Mouse (Mus musculus) erythroblast, embryonic 14.5 days (primary cell): ENCODE measurements around the gene Tspo2. TPM values are rescaled to one million over a fixed set of nuclear protein-coding genes. Genes with fewer than 3 reads are reported as not detected.

Experiments used
- H3K27me3 ChIP-seq: 2 replicates; pipeline ENCODE4 v1.6.1; 2012; ENCODE audit warnings: inconsistent platforms; ENCODE audit not compliant: control insufficient read depth
- H3K36me3 ChIP-seq: 2 replicates; pipeline ENCODE4 v1.6.1; 2012; ENCODE audit warnings: mild to moderate bottlenecking, inconsistent platforms; ENCODE audit not compliant: control insufficient read depth
- H3K4me1 ChIP-seq: 2 replicates; pipeline ENCODE4 v1.6.1; 2012; ENCODE audit warnings: inconsistent platforms; ENCODE audit not compliant: control insufficient read depth
- H3K4me3 ChIP-seq: replicated peaks from 2 replicates; pipeline ENCODE3; 2012; ENCODE audit warnings: moderate library complexity, mild to moderate bottlenecking, inconsistent platforms
- H3K9me3 ChIP-seq: 2 replicates; pipeline ENCODE4 v1.6.1; 2012; ENCODE audit warnings: low read length, inconsistent platforms, mixed read lengths; ENCODE audit not compliant: control insufficient read depth
- GATA1 ChIP-seq: IDR thresholded peaks from 2 replicates; pipeline ENCODE4 v1.6.1; 2012; ENCODE audit warnings: low read length, inconsistent platforms, mixed read lengths
- TAL1 ChIP-seq: IDR thresholded peaks from 3 replicates; pipeline ENCODE4 v1.6.1; 2012; ENCODE audit warnings: low read length, inconsistent platforms, mixed read lengths
- polyA plus RNA-seq: library from polyadenylated mRNA; stranded (reverse); fragments of >175 nt; gene quantifications from 2 replicates; pipeline ENCODE4 v1.2.3, GENCODE M21; 2012

Tspo2 gene
- polyA plus RNA-seq, 1 experiment: 34.5 TPM

DNA sequence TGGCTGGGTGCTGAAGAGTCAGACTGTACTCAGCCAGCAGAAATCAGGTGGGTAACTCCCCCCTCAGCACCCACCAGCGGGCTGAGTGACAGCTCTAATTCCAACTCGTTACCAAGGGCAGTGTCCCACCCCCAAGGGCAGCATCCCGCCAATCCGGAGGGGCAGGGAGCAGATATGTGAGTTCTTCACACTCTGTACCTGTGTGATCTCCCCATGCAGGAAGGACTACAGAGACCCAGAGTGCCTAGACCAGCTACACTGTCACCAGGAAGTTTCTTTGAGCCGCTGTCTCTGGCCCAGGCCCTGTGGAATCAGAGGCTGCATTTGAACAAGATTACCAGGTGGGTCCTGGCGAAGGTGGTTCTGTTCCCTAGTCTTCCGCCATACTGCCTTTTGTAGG, 2.9 kb upstream of the Tspo2 start:
- H3K36me3 ChIP-seq: peaks cover 22% of the 10 kb centered on the region
- peak overlapping the region; percentile 68 for H3K4me3 ChIP-seq
- TF ChIP-seq GATA1 (no peak), TAL1 (no peak)
- H3K27me3 ChIP-seq: no peaks in the 10 kb centered on the region
- peaks cover 90% of the 10 kb centered on the region for H3K4me1 ChIP-seq
- H3K9me3 ChIP-seq: no peaks in the 10 kb centered on the region

- H3K36me3 ChIP-seq: peaks cover 29% of the 10 kb centered on the region
- peaks cover 96% of the 10 kb centered on the region for H3K4me1 ChIP-seq
- TF ChIP-seq TAL1 (no peak), GATA1 (no peak)
- H3K27me3 ChIP-seq: no peaks in the 10 kb centered on the region
- no peaks in the 10 kb centered on the region for H3K9me3 ChIP-seq
- no peak overlapping the region for H3K4me3 ChIP-seq
Observed at GRCm38 (mm10) chr17:48453489-48453888, 2.2 kb upstream of the Tspo2 start.

GRCm38 (mm10) chr17:48451753-48452444, 577 bp upstream of the Tspo2 start:
- TF ChIP-seq GATA1: no peak
- no peak for TF ChIP-seq TAL1
- Histone ChIP-seq H3K9me3 (no peaks in the 10 kb centered on the region), H3K4me1 (peaks cover 97% of the 10 kb centered on the region), H3K36me3 (peaks cover 42% of the 10 kb centered on the region), H3K27me3 (no peaks in the 10 kb centered on the region), H3K4me3 (peak overlapping the region; percentile 65)

DNA sequence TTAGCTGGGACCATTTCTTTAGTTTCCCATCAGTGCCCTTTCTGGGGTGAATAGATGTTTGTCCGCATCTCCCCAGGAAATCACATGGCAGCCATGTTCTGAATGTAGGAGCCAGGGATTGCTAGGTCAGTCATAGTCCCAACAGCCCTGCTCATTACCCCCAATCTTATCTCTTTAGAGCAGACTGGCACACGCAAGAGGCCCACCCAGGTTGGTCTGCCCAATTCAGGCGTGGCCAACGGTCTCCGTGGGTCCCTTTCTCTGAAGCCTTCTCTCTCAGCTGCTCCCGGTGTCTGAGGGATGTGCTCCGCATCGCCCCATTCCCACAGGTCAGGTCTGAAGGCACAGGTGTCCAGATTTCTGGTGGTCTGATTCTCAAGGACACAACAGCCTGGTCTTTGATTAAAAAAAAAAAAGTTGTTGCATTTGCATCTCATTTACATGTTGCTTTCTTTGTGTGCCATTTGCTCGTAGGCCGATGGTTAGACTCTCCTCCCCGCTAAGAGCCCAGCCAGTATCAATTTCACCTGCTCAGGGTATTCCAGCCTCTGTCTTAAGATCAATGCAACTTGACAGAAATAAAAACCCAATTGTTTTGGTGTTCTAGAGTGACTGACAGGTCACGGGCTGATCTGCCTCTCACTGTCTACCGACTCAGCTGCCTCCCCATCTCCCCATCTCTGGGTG, 513 bp downstream of the Tspo2 start:
- H3K27me3 ChIP-seq: no peaks in the 10 kb centered on the region
- H3K9me3 ChIP-seq: no peaks in the 10 kb centered on the region
- H3K4me1 ChIP-seq: peaks cover 97% of the 10 kb centered on the region
- TF ChIP-seq GATA1 (peak; percentile 91), TAL1 (peak; percentile 92)
- H3K36me3 ChIP-seq: peaks cover 53% of the 10 kb centered on the region
- H3K4me3 ChIP-seq: peak overlapping the region; percentile 65

DNA sequence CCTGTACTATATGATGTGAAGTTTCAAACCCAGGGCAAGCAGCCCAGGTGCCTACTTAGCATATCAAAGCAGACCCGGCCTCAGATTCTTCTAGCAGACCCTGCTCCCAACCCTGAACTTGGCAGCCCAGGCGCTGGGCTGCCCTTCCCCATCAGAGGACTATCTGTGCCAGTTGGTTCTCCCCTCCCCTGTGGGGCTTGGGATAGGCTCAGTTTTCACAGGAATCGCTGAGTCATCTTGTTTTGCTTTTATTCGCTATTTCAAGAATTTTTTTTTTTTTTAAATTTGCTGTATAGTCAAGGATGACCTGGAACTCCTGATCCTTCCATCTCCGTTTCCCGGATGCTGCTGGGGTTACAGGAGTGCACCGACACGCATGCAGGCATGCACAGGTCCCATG, 3.6 kb downstream of the Tspo2 start:
- peak overlapping the region; percentile 65 for H3K4me3 ChIP-seq
- H3K4me1 ChIP-seq: peaks cover 75% of the 10 kb centered on the region
- H3K36me3 ChIP-seq: peaks cover 61% of the 10 kb centered on the region
- TF ChIP-seq GATA1: no peak
- no peak for TF ChIP-seq TAL1
- H3K27me3 ChIP-seq: no peaks in the 10 kb centered on the region
- no peaks in the 10 kb centered on the region; the same call in 1 of the 2 replicates for H3K9me3 ChIP-seq

DNA sequence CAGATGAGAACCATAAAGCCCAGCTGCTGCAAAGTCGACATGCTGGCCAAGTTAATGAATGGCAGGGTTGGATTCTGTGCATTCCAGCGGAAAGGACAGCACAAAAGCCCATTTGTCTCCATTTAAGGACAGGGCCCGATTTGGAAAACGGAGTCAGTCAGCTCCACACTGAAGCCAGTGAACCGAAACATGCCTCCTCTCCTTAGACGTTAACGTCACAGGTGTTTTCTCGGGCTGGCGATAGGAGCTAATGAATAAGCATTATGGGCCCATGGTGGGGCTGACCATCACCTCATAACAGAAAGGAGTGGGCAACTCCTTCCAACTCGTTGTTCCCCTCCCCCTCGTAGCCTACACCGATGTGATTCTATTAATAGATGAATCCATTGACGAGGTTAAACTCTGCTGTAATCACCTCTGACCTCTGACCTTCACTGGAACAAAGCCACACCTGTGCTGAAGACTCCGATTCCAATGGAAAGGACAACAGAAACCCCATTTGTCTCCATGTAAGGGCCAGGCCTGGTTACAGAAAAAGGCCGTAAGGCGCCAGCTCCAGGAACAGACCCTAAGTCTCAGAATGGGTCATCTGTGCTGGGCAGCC, 7.7 kb downstream of the Tspo2 start:
- H3K36me3 ChIP-seq: peaks cover 38% of the 10 kb centered on the region
- TF ChIP-seq GATA1: no peak
- TF ChIP-seq TAL1: no peak
- H3K4me3 ChIP-seq: no peak overlapping the region
- no peaks in the 10 kb centered on the region for H3K27me3 ChIP-seq
- no peaks in the 10 kb centered on the region; the same call in 1 of the 2 replicates for H3K9me3 ChIP-seq
- H3K4me1 ChIP-seq: peaks cover 35% of the 10 kb centered on the region

DNA sequence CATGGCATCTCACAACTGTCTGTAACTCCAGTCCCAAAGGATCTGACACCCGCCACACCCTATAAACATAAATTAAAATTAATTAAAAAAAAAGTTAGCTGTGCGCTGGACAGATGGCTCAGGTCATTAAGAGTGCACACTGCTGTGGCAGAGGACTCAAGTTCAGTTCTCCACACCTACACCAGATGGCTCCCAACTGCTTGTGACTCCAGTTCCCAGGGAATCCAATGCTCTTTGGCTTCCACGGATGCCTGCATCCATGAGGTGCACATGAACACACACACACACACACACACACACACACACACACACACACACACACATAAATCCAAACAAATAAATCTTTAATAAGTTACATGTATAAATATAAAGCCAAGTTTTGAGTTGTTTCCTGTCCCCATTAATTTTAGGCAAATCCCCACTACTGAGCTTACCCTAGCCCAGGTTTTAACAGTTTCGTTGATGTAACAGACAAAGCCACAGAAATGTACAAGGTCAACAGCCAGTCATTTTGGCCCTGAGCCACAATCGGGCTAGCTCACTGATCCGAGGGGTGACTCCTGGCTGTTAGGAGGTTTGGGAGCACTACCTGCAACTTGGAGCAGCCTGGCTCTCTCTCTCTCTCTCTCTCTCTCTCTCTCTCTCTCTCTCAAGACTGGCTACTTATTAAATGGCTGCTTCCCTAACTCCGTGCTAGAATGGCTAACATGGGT, 8.4 kb downstream of the Tspo2 start:
- H3K9me3 ChIP-seq: no peaks in the 10 kb centered on the region; the same call in 1 of the 2 replicates
- peaks cover 31% of the 10 kb centered on the region for H3K36me3 ChIP-seq
- no peak for TF ChIP-seq GATA1
- TF ChIP-seq TAL1: no peak
- no peak overlapping the region for H3K4me3 ChIP-seq
- no peaks in the 10 kb centered on the region for H3K27me3 ChIP-seq
- peaks cover 29% of the 10 kb centered on the region for H3K4me1 ChIP-seq

DNA sequence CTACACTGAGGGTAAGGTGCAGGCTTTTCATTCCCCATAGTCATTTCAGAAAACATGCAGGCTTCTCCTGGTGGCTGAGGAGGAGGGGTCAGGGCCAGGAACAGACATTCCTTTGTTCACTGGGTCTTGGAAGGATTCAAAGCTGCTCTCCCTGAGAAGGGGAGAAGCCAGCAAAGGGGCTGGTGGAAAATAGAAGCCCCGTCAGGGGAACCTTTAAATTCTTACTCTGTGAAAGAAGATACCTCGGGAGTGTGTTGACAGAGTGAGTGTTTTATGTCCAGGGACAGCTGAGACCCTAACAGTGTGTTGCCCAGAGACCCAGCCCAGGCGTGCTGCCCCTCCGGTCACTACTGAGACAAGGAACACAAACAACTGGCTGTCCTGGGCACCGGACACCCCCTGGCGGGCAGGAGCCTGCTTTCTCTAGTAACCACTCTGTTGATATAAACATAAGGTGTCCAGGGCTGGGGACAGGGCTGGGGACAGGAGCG, 13.9 kb downstream of the Tspo2 start:
- Histone ChIP-seq H3K27me3 (no peaks in the 10 kb centered on the region), H3K4me3 (no peak overlapping the region), H3K9me3 (no peaks in the 10 kb centered on the region), H3K4me1 (peaks cover 19% of the 10 kb centered on the region), H3K36me3 (no peaks in the 10 kb centered on the region)
- TF ChIP-seq TAL1: no peak
- TF ChIP-seq GATA1: no peak
